Mouse (Mus musculus): ENCODE data around the gene Ktn1. TPM values are rescaled to one million over a fixed set of nuclear protein-coding genes. Genes with fewer than 3 reads are reported as not detected.

Ktn1 gene
- total RNA-seq, 2 experiments from 2014 or later, result 146 to 167 TPM

DNA sequence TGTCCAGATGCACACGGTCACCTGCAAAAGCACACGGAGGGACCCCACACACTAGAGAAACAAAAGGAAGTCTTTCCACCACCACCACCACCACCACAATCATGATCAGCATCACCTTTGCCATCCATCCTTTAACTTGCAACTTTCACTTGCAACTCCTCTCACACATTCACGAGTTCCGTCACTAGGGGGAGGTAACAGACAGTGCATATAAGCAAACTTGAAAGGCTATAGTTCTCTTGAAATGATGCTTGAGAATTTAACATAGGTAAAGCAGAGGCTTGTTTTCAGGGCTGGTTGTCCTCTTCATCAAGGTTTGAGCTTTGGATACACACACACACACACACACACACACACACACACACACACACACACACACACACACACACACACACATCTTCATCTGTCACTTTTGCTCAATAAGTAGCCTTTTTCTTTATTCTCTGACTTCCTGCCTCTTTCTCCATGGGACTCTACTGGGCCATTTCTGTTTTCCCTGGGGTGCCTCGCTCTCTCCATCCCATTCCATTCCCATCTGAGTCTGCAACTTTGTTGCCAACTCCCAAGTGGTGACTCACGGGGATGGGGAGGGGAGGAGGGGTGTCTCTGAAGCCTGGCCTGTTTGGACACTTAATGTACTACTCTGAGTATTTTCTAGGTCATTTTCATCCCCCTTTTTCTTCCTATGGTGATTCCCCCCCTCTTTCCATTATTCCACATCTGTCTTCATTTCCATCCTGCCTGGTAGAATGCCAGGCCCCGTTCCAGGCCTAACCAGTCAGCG is 103.4 kb downstream of the Ktn1 start:
- DNase-seq, result peak; percentile 69 to 79
- intact Hi-C loops (cut with DNase I), result loop anchor here (1.0 to 5.0 kb wide), 3 partner anchors 371 to 609 kb away; partner anchors contain the start of gene Peli2

- intact Hi-C loops (cut with DNase I), result loop anchor here (5.0 kb wide), 2 partner anchors 369 to 419 kb away; partner anchors contain the start of gene Peli2
- DNase-seq, result no peak
Measured at GRCm38 (mm10) chr14:47753561-47753960, 105.3 kb downstream of the Ktn1 start.

- intact Hi-C loops (cut with DNase I), result loop anchor here (5.0 kb wide), 2 partner anchors 368 to 418 kb away; partner anchors contain the start of gene Peli2
- DNase-seq, result no peak
Measured at GRCm38 (mm10) chr14:47754253-47754897, 106.1 kb downstream of the Ktn1 start.

DNA sequence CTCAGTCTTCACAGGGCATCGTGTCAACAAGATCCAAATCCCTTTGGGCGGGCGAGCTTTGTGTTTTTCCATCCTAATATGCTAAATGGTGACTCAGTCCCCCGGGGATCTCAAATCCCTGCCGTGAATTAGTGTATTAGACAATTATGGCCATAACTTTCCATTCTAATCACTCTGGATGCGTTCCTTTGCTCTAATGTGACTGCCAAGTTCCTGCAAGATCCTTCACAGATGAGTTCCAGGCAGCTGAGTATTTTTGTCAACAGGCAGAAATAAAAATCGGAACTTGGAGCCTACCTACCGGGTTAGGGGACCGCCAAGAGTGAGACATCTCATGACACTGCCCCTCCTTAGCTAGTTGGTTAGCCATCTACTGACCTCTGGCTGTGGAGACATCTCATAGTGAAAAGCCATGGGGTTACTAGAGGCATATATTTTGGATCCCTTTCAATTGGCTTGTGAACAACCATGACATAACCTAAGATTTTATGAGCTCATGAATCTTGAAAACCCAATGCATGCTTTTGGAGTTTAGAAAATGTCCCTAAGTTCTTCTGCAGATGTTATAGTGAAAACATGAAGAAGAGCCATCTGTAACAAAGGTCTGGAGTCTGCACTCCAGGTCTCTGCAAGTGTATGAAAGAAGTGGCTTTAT is 108.3 kb downstream of the Ktn1 start:
- intact Hi-C loops (cut with DNase I), result no loop called here
- DNase-seq, result peak; percentile 46 to 53

DNA sequence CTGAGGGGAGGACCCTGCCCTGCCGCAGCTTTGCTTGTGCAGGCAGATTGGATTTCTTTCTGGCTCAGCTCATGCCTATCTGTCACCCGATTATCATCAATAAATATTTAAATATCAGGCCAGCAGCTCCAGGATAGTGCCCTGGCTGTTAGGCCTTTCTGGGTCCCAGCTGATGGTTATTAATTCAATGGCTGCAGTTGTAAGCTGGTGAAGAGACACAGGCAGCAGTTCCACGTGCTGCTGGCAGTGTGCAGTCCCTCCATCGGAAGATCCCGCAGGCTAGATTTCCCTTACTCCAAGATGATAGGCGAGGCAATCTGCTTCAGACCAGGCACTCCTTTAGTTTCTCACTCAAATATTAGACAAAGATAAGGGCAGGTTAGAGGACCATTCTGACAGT is 116.9 kb downstream of the Ktn1 start:
- intact Hi-C loops (cut with DNase I), result no loop called here

DNA sequence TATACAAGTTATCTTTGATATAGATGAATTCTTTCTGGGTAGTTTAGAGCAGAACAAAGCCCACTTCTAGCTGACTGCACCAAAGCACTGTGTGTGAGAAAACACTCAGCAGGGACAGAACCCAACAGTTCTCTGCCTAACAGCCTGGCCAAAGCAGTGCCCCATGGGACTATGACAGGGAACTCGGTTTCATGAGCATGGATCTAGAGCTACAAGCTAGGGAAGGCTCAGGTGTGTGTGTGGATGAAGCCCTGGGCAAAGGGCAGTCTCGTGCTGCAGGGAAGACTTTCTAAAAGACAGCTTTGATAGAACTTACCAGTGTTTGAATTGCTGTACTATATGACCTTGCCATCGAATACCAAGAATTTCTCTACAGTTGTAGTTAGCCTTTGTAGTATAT is 117.5 kb downstream of the Ktn1 start:
- no peak for DNase-seq
- intact Hi-C loops (cut with DNase I), result no loop called here

More for the DNA sequence above, 116.9 kb downstream of the Ktn1 start:
- no peak for DNase-seq

DNA sequence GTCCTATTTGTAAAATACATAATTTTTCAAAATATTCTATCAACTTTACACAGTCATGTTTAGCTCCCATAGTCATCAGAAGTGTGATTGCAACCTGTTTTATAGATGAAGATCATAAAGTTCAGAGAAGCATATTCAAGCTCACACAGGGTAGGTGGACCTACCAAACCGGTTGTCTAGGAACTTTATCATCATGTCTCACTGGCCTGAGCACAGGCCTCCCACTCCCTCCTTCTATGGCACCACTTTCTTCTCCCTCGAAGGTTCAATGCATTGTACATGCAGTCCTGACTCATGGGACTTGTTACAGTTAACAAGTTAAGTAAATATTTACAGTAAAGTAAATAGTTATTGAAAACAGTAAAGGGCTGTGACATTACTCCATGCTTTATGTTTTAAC is 118.1 kb downstream of the Ktn1 start:
- DNase-seq, result no peak
- intact Hi-C loops (cut with DNase I), result no loop called here

GRCm38 (mm10) chr14:47771496-47771895 is 123.2 kb downstream of the Ktn1 start:
- intact Hi-C loops (cut with DNase I), result no loop called here
- no peak for DNase-seq

GRCm38 (mm10) chr14:47775543-47775942 is 127.3 kb downstream of the Ktn1 start:
- DNase-seq, result no peak
- intact Hi-C loops (cut with DNase I), result no loop called here

- peak; percentile 17 to 21 for DNase-seq
- intact Hi-C loops (cut with DNase I), result no loop called here
Measured at GRCm38 (mm10) chr14:47776260-47777035, 128.2 kb downstream of the Ktn1 start.

- no peak for DNase-seq
- intact Hi-C loops (cut with DNase I), result no loop called here
Measured at GRCm38 (mm10) chr14:47786112-47786511, 137.9 kb downstream of the Ktn1 start.

Other genes with a start within 250 kb of the Ktn1 start
- 10 to 100 TPM in 1 of 2 experiments, 1 to 10 TPM in 1; 8.3 to 10.7 TPM for gene Dlgap5, start 230.0 kb upstream of the Ktn1 start, total RNA-seq (2021)
- 10 to 100 TPM; 18.6 to 20.7 TPM for gene Fbxo34, start 198.0 kb upstream of the Ktn1 start, total RNA-seq (2021)
- 1 to 10 TPM; 7.6 to 9.3 TPM for gene Atg14, start 77.8 kb upstream of the Ktn1 start, total RNA-seq (2021)